Comparison of ENCODE assay signal across 20 mouse cellular contexts in the genomic region with DNA sequence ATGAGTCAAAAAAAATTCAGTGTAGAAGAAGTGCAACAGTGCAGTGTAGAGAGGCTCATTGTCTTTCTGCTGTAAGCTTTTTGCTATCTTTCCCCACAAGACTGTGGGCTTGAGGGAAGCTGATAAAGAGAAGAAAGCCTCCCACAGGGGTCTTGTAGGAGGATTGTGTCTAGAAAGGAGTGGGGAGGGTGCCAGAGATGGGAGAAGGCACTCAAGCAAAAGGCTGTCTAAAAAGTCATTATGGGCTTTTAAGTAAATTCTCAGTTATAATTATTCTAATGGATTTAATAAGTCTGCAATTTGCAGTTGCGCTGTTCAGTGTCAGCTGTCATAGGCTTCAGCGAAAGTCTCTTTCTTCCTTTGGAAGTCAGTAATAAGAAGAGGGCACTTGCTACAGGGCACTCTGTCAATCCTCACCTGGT.
DNase-seq lines count a peak whose midpoint lies in the region; ATAC-seq and TF ChIP-seq lines count a peak whose summit lies in the region.
"Had no signal": no experiment of that assay in that cellular context is flagged by ENCODE, and none has a peak within 500 bp of the region (broad histone marks: within the 10 kb centered on the region; RNA-seq: fewer than 3 reads in every experiment).

No protein-coding gene starts in this region.

- no peak for TF ChIP-seq POLR2A in MEL (IDR thresholded peaks at IDR 0.05; ENCODE audit: control insufficient read depth in 1 of 2, insufficient read depth in 1 of 2, low read depth in 1 of 2, low read length in 2 of 2, poor library complexity in 1 of 2)

- H3K27me3 ChIP-seq in MEL (ENCODE audit: control insufficient read depth in 1 of 2, insufficient read depth in 2 of 2, low read length in 2 of 2), result no peaks in the 10 kb centered on the region
- no peaks in the 10 kb centered on the region for H3K27me3 ChIP-seq in forebrain, postnatal 0 days (ENCODE audit: insufficient read depth, low read length)
- H3K27me3 ChIP-seq: embryonic facial prominence, embryonic 13.5 days; heart, embryonic 15.5 days; hindbrain, embryonic 13.5 days had no signal

- peak; percentile 5 for DNase-seq in left cerebral cortex, adult 11 months (ENCODE audit: low spot score)
- DNase-seq in left cerebral cortex, postnatal 4 days, result no peak
- DNase-seq in MEL (ENCODE audit: low read depth, low spot score), result peak; percentile 49
- peak; percentile 43 for DNase-seq in brain, adult 2 months (ENCODE audit: low read depth, low spot score)
- peak; percentile 38 for DNase-seq in forebrain, postnatal 0 days
- no peak for DNase-seq in spleen, postnatal 36 days (ENCODE audit: low spot score in 2 of 2)
- no peak for DNase-seq in left cerebral cortex, adult 8-10 months (ENCODE audit: low spot score in 2 of 2)
- DNase-seq: adrenal gland, adult 8-10 months; adrenal gland, postnatal 36 days; cerebellum, adult 18-20 months; cerebellum, adult 9-11 months; cerebellum, postnatal 36 days; gastrocnemius, postnatal 10 days; heart, adult 2 months; heart, postnatal 14 days had no signal

- WGBS in forebrain, postnatal 0 days, result 65% methylated on average over 2 of the region's 2 CpGs

- no peak overlapping the region for H3K9ac ChIP-seq in MEL (ENCODE audit: control insufficient read depth, low read depth, low read length, poor library complexity, severe bottlenecking)
- no peak overlapping the region for H3K9ac ChIP-seq in forebrain, postnatal 0 days
- H3K9ac ChIP-seq: embryonic facial prominence, embryonic 13.5 days; heart, embryonic 15.5 days; hindbrain, embryonic 13.5 days had no signal

- no peak overlapping the region for H3K4me3 ChIP-seq in MEL (ENCODE audit: control insufficient read depth in 1 of 2, insufficient read depth in 1 of 2, low read depth in 2 of 2, low read length in 2 of 2)
- no peak overlapping the region for H3K4me3 ChIP-seq in forebrain, postnatal 0 days (ENCODE audit: low read depth, low read length)
- H3K4me3 ChIP-seq: embryonic facial prominence, embryonic 13.5 days; heart, adult 2 months; heart, embryonic 15.5 days; hindbrain, embryonic 13.5 days had no signal

- peaks cover 0 to 27% of the 10 kb centered on the region in 2 experiments; a peak in 2 of 4 replicates for H3K36me3 ChIP-seq in MEL (ENCODE audit: control insufficient read depth in 1 of 2, insufficient read depth in 2 of 2, low read length in 2 of 2)
- no peaks in the 10 kb centered on the region for H3K36me3 ChIP-seq in forebrain, postnatal 0 days (ENCODE audit: insufficient read depth)
- H3K36me3 ChIP-seq: embryonic facial prominence, embryonic 13.5 days; heart, embryonic 15.5 days; hindbrain, embryonic 13.5 days had no signal

- no peaks in the 10 kb centered on the region for H3K9me3 ChIP-seq in MEL (replicated peaks; ENCODE audit: insufficient read depth, low read length)
- H3K9me3 ChIP-seq in forebrain, postnatal 0 days (ENCODE audit: low read length), result no peaks in the 10 kb centered on the region
- H3K9me3 ChIP-seq: embryonic facial prominence, embryonic 13.5 days; heart, embryonic 15.5 days; hindbrain, embryonic 13.5 days had no signal

- peak; percentile 37 to 68; a peak in 3 of 4 replicates for TF ChIP-seq EP300 in MEL (IDR thresholded peaks at IDR 0.05; ENCODE audit: low read depth in 1 of 2, low read length in 2 of 2)

- H3K4me2 ChIP-seq in forebrain, postnatal 0 days (ENCODE audit: low read depth), result no peak overlapping the region
- H3K4me2 ChIP-seq: embryonic facial prominence, embryonic 13.5 days; heart, embryonic 11.5 days; heart, embryonic 15.5 days; hindbrain, embryonic 13.5 days had no signal

- intact Hi-C loops in left cerebral cortex, postnatal 4 days (cut with DNase I), result no loop called here

- no peaks in the 10 kb centered on the region for H3K79me2 ChIP-seq in MEL (ENCODE audit: control insufficient read depth, insufficient read depth, low read length, poor library complexity)

- H3K27ac ChIP-seq in MEL (ENCODE audit: control insufficient read depth, low read depth, low read length), result no peak overlapping the region
- no peak overlapping the region for H3K27ac ChIP-seq in forebrain, postnatal 0 days (ENCODE audit: low read depth, low read length)
- H3K27ac ChIP-seq: embryonic facial prominence, embryonic 13.5 days; heart, adult 2 months; heart, embryonic 15.5 days; hindbrain, embryonic 13.5 days; hindbrain, postnatal 0 days had no signal

- ATAC-seq in forebrain, postnatal 0 days, result peak; percentile 93
- ATAC-seq: hindbrain, postnatal 0 days had no signal

- TF ChIP-seq RAD21 in MEL (IDR thresholded peaks at IDR 0.05; ENCODE audit: low read depth, low read length), result no peak

- H3K4me1 ChIP-seq in MEL (ENCODE audit: control insufficient read depth in 1 of 2, insufficient read depth in 2 of 2, low read length in 2 of 2), result peaks cover 16 to 33% of the 10 kb centered on the region in 2 experiments
- no peaks in the 10 kb centered on the region for H3K4me1 ChIP-seq in forebrain, postnatal 0 days (ENCODE audit: insufficient read depth)
- H3K4me1 ChIP-seq: heart, embryonic 15.5 days; hindbrain, embryonic 13.5 days had no signal

- no peak for TF ChIP-seq CTCF in MEL (IDR thresholded peaks at IDR 0.05 in 2 of 3, conservative IDR thresholded peaks at IDR 0.05 in 1 of 3; ENCODE audit: control insufficient read depth in 1 of 3, insufficient read depth in 1 of 3, low read depth in 2 of 3, low read length in 3 of 3, poor library complexity in 1 of 3, severe bottlenecking in 1 of 3)
- TF ChIP-seq CTCF in forebrain, postnatal 0 days (IDR thresholded peaks at IDR 0.05; ENCODE audit: low read depth), result no peak

TF ChIP-seq in MEL, 35 proteins besides CTCF, POLR2A, EP300 and RAD21:
- TF ChIP-seq TBP (IDR thresholded peaks at IDR 0.05; ENCODE audit: low read depth, low read length), result peak; percentile 81
- no peak for TF ChIP-seq CHD1 (IDR thresholded peaks at IDR 0.05; ENCODE audit: low read depth, low read length)
- no peak for TF ChIP-seq ZC3H11A (IDR thresholded peaks at IDR 0.05; ENCODE audit: low read depth, low read length)
- no peak for TF ChIP-seq MXI1 (IDR thresholded peaks at IDR 0.05; ENCODE audit: low read depth, low read length)
- no peak for TF ChIP-seq JUND (IDR thresholded peaks at IDR 0.05; ENCODE audit: low read depth, low read length)
- peak; percentile 49 for TF ChIP-seq TAL1 (IDR thresholded peaks at IDR 0.05; ENCODE audit: low read length)
- no peak for TF ChIP-seq MAFK (IDR thresholded peaks at IDR 0.05; ENCODE audit: borderline replicate concordance, low read depth, low read length)
- TF ChIP-seq CHD2 (IDR thresholded peaks at IDR 0.05; ENCODE audit: low read length), result no peak
- no peak for TF ChIP-seq ELF1 (IDR thresholded peaks at IDR 0.05; ENCODE audit: low read depth, low read length)
- TF ChIP-seq ZNF384 (IDR thresholded peaks at IDR 0.05; ENCODE audit: low read depth, low read length), result 0 out of 2 replicates have a peak, but pooled peaks have one; percentile 29
- peak; percentile 59 for TF ChIP-seq GATA1 (IDR thresholded peaks at IDR 0.05; ENCODE audit: low read depth, low read length)
- no peak for TF ChIP-seq MAX (IDR thresholded peaks at IDR 0.05; ENCODE audit: low read length)
- peak; percentile 63; the same call in 1 of the 2 replicates for TF ChIP-seq TCF12 (IDR thresholded peaks at IDR 0.05; ENCODE audit: low read depth, low read length)

Comparison
In these comparisons a context has a peak if more than half of its experiments do, and no peak if none do; other contexts are left out.
1. DNase-seq: peak in left cerebral cortex, adult 11 months (single experiment), MEL (single experiment), brain, adult 2 months (single experiment) and forebrain, postnatal 0 days (single experiment); none in left cerebral cortex, postnatal 4 days (single experiment), spleen, postnatal 36 days (0 of 2) and left cerebral cortex, adult 8-10 months (0 of 2).